Mouse (Mus musculus) bone marrow macrophage, adult 2 months (primary cell): ENCODE results near the gene Arhgef17.

Experiments used
- CTCF ChIP-seq: IDR thresholded peaks from 2 replicates; pipeline ENCODE4 v1.5.1; 2012; ENCODE audit warnings: low read depth, mild to moderate bottlenecking, low read length, moderate library complexity
- POLR2A ChIP-seq: IDR thresholded peaks from 2 replicates; pipeline ENCODE4 v1.6.1; 2012; ENCODE audit warnings: mild to moderate bottlenecking, low read depth, low read length, borderline replicate concordance

- TF ChIP-seq POLR2A: no peak
- TF ChIP-seq CTCF: no peak
Observed at GRCm38 (mm10) chr7:100893249-100894056, 38.5 kb downstream of the Arhgef17 start.
